Mouse (Mus musculus): ENCODE measurements around the gene Nup88.
"Not testable (repeated sequence)": the region's sequence is repeated elsewhere in the genome, so short reads cannot be mapped to it uniquely, and the experiment has no call there.

Nup88 gene

GRCm38 (mm10) chr11:70969271-70969794, 440 bp downstream of the Nup88 start:
- DNase-seq (ENCODE audit: low spot score), result no peak

- DNase-seq (ENCODE audit: low spot score), result no peak
Observed at GRCm38 (mm10) chr11:70964222-70964907, 5.4 kb downstream of the Nup88 start.

GRCm38 (mm10) chr11:70960786-70961554, 8.8 kb downstream of the Nup88 start:
- no peak for DNase-seq (ENCODE audit: low spot score)

- DNase-seq (ENCODE audit: low spot score), result no peak
Observed at GRCm38 (mm10) chr11:70954711-70955110, 15.1 kb downstream of the Nup88 start.

GRCm38 (mm10) chr11:70944935-70945817, 24.6 kb downstream of the Nup88 start:
- DNase-seq (ENCODE audit: low spot score), result no peak

DNA sequence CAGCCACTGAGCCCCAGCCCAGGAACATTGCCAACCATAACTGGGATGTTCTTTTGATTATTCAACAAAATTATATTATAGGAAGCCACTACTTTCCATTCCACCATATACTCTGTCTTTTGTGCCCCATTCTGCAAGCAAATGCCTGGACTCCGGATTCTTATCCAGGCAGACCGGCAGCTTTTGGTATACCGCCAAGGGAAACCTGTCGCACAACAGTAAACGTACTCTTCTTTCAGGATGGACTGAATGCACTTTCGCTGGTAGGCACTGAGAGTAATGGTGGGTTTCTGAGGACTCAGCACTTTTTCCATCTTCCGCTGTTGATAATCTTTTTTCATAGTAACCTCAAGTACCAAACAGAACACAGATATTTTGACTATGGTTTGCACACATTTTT, 26.1 kb downstream of the Nup88 start:
- no peak for DNase-seq (ENCODE audit: low spot score)

DNA sequence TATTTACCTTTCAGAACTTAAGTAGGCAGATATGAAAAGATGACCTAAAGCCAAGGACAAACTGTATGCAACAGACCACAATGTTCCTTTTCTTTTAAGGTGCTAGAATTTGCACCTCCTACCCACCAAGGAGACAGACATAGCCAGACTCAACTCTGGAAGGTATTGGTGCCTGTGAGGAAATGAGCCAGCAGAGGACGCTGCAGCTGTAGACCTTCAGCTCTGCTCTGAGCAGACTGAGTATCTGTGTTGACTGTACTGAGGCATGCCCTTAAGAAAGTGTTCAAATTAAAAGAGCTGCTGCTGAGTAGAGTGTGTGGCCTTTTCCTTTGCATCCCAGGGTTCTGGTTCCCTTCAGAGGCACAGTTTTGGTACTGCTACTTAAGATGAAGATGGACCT, 27.2 kb downstream of the Nup88 start:
- no peak for DNase-seq (ENCODE audit: low spot score)

- no peak for DNase-seq (ENCODE audit: low spot score)
Observed at GRCm38 (mm10) chr11:70935316-70935715, 34.5 kb downstream of the Nup88 start.

- DNase-seq (ENCODE audit: low spot score), result no peak
Observed at GRCm38 (mm10) chr11:70931461-70931860, 38.3 kb downstream of the Nup88 start.

- DNase-seq (ENCODE audit: low spot score), result no peak
Observed at GRCm38 (mm10) chr11:70919524-70919923, 50.2 kb downstream of the Nup88 start.

GRCm38 (mm10) chr11:70917896-70918295, 51.9 kb downstream of the Nup88 start:
- DNase-seq (ENCODE audit: low spot score), result no peak

- DNase-seq (ENCODE audit: low spot score), result no peak
Observed at GRCm38 (mm10) chr11:70911920-70912319, 57.9 kb downstream of the Nup88 start.

- DNase-seq (ENCODE audit: low spot score), result no peak
Observed at GRCm38 (mm10) chr11:70911323-70911722, 58.5 kb downstream of the Nup88 start.

GRCm38 (mm10) chr11:70906681-70907080, 63.1 kb downstream of the Nup88 start:
- DNase-seq (ENCODE audit: low spot score), result no peak

DNA sequence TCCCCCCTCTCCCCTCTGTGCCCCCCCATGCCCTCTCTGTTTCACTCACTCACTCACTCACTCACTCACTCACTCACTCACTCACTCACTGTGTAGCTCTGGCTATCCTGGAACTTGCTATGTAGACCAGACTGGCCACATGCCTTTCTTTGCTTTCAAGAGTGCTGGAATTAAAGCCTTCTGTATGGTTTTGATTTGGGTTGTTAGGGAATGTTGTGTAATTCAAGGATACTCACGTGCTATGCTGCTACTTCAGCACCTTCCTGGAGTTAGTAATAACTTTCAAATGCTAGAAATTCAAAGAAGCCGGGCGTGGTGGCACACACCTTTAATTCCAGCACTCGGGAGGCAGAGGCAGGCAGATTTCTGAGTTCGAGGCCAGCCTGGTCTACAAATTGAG, 71.6 kb downstream of the Nup88 start:
- DNase-seq (ENCODE audit: low spot score), result not testable (repeated sequence)

GRCm38 (mm10) chr11:70897680-70898079, 72.1 kb downstream of the Nup88 start:
- no peak for DNase-seq (ENCODE audit: low spot score)
